Mouse (Mus musculus) right cerebral cortex, postnatal 36 days (tissue): ENCODE measurements around the gene Mycbp.
"Not testable (repeated sequence)": the region's sequence is repeated elsewhere in the genome, so short reads cannot be mapped to it uniquely, and the experiment has no call there.

Experiments used
- DNase-seq, 2 experiments: peaks; one replicate each; pipeline ENCODE4 v3.0.0; 2022; ENCODE audit warnings: low spot score in 2 of 2, mixed read lengths in 1 of 2

Mycbp gene

GRCm38 (mm10) chr4:123940878-123941277 is 36.2 kb downstream of the Mycbp start:
- DNase-seq, result not testable (repeated sequence)

GRCm38 (mm10) chr4:123946701-123947100 is 42.1 kb downstream of the Mycbp start:
- DNase-seq, result no peak

- no peak for DNase-seq
These were observed 42.5 kb downstream of the Mycbp start for GRCm38 (mm10) chr4:123947149-123947548.

GRCm38 (mm10) chr4:123948901-123949300 is 44.3 kb downstream of the Mycbp start:
- no peak for DNase-seq

- DNase-seq, result no peak
These were observed 45.0 kb downstream of the Mycbp start for GRCm38 (mm10) chr4:123949649-123950048.

GRCm38 (mm10) chr4:123952059-123952458 is 47.4 kb downstream of the Mycbp start:
- DNase-seq, result no peak

GRCm38 (mm10) chr4:123956703-123957491 is 52.3 kb downstream of the Mycbp start:
- peak; percentile 30 to 44 for DNase-seq

GRCm38 (mm10) chr4:123957492-123957808 is 52.8 kb downstream of the Mycbp start:
- no peak for DNase-seq

GRCm38 (mm10) chr4:123957891-123958290 is 53.3 kb downstream of the Mycbp start:
- DNase-seq, result no peak

- DNase-seq, result no peak
These were observed 56.3 kb downstream of the Mycbp start for GRCm38 (mm10) chr4:123960955-123961354.
